Mouse (Mus musculus) T-helper 1 cell (primary cell): ENCODE measurements around the gene Nhs.

Source experiments
- in situ Hi-C: fragments of 300-600 bp; cut with MboI, MseI; formaldehyde crosslinking; loops from one replicate; pipeline ENCODE4 v1.15.1; 2025; ENCODE audit warnings: high pct_unique_total_duplicates

Gene Nhs

DNA sequence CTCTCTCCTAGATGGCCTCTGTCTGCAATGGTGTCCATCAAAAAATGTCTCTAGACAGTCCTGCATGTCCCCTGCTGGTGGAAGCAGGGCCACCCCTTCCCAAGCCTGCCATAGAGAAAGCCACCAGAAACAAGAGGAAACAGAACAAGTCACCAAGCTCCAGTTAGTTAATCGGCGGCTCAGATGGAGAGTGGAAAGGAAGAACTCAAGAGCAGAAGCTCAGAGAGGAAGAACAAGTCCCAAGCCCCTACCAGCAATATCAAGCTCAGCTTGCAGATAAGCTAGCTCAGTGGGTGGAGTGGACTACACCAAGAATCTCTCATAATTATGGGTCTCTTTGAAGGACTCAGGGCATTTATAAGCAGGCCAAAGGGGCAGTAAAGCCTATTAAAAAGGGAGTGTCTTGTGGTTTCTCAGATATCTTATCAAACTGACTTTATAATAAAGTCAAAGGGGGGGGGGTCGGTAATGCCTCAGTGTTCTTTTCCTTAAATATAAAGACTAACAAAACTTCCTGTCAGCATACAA is 139.4 kb downstream of the Nhs start:
- in situ Hi-C loops = no loop called here

DNA sequence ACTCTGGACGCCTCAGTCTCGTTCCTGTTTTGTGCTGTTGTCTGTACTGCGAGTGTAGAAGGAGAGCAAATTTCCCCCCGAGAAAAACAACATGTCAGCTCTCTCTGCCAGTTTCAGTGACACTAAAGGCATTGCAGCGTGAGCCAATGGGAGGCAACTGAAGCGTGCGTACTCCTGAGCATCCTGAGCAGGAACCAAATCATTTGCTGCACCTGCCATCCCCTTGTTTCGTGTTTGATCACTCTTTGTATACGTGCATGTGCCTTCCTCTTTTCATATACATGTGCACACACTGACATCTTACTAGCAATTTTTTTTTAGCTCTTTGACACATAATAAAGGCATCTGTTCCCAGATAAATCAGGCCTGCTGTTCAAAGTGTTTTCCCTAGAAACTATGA is 142.1 kb downstream of the Nhs start:
- in situ Hi-C loops = loop anchor here (10.0 kb wide), 1 partner anchor 987 kb away; no protein-coding TSS in a partner anchor

DNA sequence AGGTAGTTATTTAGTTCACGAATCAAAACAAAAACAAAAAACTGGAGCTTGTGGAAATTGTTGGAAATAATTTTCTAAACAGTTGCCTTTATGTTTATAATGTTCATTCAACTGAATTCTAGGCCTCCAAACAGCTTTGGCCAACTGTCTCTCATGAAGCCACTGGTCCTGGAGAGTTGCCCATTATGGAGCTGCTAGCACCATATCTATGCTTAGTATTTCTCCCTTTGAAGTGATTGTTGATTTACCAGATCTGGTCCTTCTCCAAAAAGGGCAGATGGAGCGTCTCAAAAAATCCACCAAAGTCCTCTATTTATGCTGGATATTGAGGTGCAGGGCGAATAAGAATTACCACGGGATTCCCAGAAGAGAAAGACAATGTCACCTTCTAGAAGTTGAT is 147.0 kb downstream of the Nhs start:
- in situ Hi-C loops = loop anchor here (10.0 kb wide), 1 partner anchor 992 kb away; no protein-coding TSS in a partner anchor

- in situ Hi-C loops = loop anchor here (10.0 kb wide), 2 partner anchors 995 to 1135 kb away; no protein-coding TSS in a partner anchor
Measured at GRCm38 (mm10) chrX:162009876-162010275, 149.7 kb downstream of the Nhs start.

DNA sequence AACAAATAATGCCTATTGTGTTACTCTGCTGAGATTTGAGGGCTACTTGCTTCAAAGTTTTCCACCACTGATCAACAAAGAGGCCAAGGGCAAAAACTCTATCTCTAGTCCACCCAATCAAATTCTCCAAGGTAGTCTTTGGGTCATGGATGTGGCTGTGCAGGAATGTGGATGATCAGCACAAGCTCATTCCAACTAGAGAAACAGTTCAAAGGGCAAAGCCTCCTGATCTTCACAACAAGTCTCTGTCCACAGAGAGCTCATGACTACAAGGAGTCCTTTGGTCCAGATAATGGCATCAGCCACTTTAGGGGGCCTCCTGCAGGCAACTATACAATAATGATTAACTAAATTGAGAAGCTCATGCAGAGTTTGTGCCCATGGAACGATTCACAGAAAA is 155.7 kb downstream of the Nhs start:
- in situ Hi-C loops = loop anchor here (10.0 kb wide), 1 partner anchor 1129 kb away; no protein-coding TSS in a partner anchor

GRCm38 (mm10) chrX:161998876-161999275 is 160.7 kb downstream of the Nhs start:
- in situ Hi-C loops = no loop called here

- in situ Hi-C loops = no loop called here
Measured at GRCm38 (mm10) chrX:161997170-161997795, 162.2 kb downstream of the Nhs start.

DNA sequence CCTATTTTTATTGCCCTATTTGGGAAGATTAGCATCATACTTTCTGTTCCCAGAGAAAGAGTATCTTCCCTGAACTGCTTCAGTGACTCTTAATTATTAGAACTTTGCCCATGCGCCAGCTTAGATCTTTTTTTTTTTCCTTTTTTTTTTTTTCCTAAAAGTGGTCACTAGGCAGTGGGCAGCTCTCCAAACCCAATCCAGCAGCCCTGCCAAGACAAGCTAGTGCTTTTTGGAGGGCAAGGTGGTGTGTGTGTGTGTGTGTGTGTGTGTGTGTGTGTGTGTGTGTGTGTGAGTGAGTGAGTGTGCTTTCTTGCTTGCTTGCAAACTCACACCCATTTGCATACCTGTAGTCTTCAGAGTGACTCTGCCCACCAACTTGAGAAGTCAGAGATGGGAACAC is 169.4 kb downstream of the Nhs start:
- in situ Hi-C loops = no loop called here

- in situ Hi-C loops = no loop called here
Measured at GRCm38 (mm10) chrX:161984961-161985360, 174.6 kb downstream of the Nhs start.

GRCm38 (mm10) chrX:161981399-161981798 is 178.1 kb downstream of the Nhs start:
- in situ Hi-C loops = no loop called here

DNA sequence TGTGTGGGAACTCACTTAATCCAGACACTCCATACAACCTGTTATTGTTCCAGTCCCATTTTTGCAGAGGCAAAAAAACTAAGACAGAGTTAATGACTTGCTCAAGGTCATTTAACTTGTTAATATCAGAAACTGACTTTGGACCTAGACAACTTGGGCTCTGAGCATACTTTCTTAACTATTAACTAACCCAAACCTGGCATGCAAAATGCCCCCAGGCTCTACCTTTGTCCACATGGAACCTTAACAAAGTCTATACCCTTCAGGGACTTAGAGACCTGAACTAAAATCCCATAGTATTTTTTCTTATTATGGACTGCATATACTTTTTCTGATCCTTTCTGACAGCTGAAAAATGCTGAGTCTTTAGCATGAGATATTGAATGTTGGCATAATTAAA is 179.6 kb downstream of the Nhs start:
- in situ Hi-C loops = no loop called here

DNA sequence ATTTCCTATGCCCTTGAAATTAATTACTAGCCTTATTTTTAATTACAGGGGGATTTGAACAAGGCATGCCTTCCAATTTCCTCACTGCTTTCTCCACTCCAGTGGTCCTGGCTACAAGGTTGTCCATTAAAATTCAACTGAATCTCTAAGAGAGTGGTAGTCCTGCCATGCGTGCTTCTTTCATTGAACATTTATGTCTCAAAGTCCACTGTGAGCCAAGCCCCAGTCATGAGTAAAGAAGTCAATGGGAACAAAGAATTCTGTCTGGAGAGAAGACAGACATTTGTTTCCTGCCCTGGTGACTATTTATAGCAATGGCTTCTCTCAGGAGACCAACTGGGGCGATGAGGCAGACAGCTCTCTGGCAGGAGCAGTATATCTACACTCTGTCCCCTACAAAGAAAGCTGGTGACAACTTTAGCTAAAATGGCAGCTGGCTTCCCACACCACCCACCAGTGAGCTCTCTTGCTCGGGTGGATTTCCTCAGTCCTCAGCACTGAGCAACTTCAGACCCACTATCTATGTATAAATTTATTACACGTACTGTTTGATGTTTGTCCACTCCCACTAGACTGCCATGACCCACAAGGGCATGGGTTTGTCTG is 182.2 kb downstream of the Nhs start:
- in situ Hi-C loops = no loop called here

- in situ Hi-C loops = no loop called here
Measured at GRCm38 (mm10) chrX:161976376-161976775, 183.2 kb downstream of the Nhs start.

- in situ Hi-C loops = no loop called here
Measured at GRCm38 (mm10) chrX:161973572-161973971, 186.0 kb downstream of the Nhs start.

GRCm38 (mm10) chrX:161972723-161973122 is 186.8 kb downstream of the Nhs start:
- in situ Hi-C loops = no loop called here

DNA sequence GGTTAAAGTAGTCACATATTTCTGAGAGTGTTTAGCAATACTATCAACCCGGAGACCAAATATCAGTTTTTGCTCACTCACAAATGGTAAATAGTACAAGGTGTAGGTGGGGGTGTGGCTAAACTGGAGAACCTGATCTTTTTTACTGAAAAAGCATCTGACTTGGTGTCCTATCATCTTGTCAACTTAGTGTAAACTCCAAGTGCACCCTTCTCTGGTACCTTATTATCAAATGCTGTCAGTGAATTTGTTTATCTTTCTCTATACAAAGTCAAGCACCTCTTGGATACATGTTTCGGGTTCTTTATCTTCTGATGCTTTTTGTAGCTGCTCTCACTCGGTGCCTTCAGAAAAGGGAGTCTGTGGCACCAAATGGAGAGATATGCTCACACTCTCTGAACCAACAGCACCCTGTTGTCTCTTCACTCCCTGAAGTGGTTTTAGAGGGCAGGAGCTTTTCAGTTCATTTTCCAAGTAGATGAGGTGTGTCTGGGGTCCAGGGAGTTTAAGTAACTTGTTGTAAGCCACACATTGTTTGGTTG is 187.5 kb downstream of the Nhs start:
- in situ Hi-C loops = no loop called here

- in situ Hi-C loops = no loop called here
Measured at GRCm38 (mm10) chrX:161971131-161971530, 188.4 kb downstream of the Nhs start.

DNA sequence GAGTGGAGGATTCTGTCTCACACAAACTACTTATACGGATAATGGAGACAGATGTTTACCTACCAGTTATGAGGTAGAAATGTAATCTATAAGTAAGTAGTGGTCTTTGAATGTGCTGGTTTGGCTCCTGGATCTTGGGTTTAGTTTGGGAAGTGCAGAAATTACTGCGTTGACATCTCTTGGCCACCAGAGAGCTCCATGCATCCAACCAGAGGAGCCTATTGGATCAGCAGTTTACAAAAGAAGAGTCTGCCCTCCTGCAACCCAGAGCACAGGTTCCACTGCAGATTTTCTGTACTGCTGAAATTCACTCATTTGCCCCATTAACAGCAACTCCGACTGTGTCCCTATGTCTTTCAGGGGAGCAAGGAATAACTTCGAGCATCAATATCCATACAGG is 191.8 kb downstream of the Nhs start:
- in situ Hi-C loops = no loop called here

DNA sequence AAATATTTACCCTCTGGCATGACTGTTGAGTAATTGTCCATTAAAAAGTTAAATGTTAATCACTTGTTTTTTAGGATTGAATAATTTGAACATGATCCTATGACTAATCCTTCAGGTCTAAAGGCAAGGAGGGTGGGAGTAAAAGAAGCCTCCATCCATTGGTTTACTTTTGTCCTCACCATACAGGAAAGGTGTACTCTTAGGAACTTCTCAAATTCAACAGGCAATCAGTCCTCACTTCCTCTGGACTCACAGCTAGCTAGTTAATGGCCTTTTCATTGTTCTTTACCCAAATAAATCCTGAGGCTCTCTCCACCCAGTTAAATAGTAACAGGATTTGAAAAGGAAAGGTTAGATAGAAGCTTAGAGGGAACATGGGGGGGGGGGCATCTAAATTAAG is 196.2 kb downstream of the Nhs start:
- in situ Hi-C loops = no loop called here

DNA sequence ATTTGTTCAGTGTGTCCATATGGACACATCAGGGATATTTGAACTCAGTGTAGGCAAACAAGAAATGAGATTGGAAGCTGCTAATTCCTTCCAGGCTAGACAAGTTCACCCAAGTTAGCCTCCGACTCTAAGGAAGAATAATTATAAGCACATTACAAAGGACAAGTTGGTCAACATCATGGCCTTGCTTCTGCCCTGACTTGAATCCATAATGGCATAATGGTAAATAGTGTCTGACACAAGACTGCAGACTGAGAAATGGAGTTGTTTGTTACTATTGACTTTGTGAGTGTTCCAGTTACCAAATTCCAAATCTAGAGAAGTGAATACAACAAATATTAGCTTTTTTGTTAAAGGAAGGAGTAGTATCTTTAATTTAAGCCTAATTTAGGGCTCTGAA is 196.7 kb downstream of the Nhs start:
- in situ Hi-C loops = no loop called here

DNA sequence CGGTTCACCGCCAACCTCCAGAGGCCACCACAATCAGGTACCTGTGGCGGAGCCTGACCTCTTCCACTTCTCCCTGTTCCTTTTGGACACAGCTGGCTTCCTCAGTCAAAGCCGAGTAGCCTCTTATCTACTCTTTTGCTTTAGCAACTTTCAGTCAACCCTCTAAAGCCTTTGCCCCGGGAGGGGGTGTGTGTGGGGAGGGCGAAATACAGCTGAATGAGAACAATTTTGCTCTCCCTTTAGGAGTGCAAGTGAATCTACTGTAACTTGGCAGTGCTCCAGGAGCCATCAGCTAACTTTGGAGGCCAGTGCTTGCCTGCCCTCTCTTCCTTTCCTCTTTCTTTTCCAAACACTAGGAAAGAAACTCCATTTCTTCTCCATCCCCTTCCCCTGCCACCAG is 197.8 kb downstream of the Nhs start:
- in situ Hi-C loops = no loop called here

GRCm38 (mm10) chrX:161961176-161961575 is 198.4 kb downstream of the Nhs start:
- in situ Hi-C loops = no loop called here

- in situ Hi-C loops = no loop called here
Measured at GRCm38 (mm10) chrX:161952356-161952755, 207.2 kb downstream of the Nhs start.
